Mouse (Mus musculus) midbrain, embryonic 11.5 days (tissue): ENCODE results near the gene Vhl. TPM values are rescaled to one million over a fixed set of nuclear protein-coding genes. Genes with fewer than 3 reads are reported as not detected.
A peak's percentile ranks its signal among the peaks of the same experiment; 100 is the strongest.

ENCODE experiments used
- ATAC-seq: fragments of 200-750 bp; cut with Nextera tagmentation; 2 replicates; pipeline ENCODE4 v1.8.0; 2017; ENCODE audit warnings: moderate TSS enrichment, moderate library complexity; ENCODE audit not compliant: low FRiP score
- DNase-seq: peaks from one replicate; pipeline ENCODE4 v3.0.0; 2015; ENCODE audit warnings: low spot score; ENCODE audit errors: missing footprints
- H3K27ac ChIP-seq: fragments of 300-500 bp; sonication (generic); 2 replicates; pipeline ENCODE4 v1.5.1; 2014; ENCODE audit warnings: low read depth, low read length
- H3K27me3 ChIP-seq: fragments of 300-500 bp; sonication (generic); 2 replicates; pipeline ENCODE4 v1.6.1; 2014; ENCODE audit warnings: mild to moderate bottlenecking, low read length, moderate library complexity, mixed read lengths; ENCODE audit not compliant: control insufficient read depth, insufficient read depth
- H3K36me3 ChIP-seq: fragments of 300-500 bp; sonication (generic); 2 replicates; pipeline ENCODE4 v1.6.1; 2014; ENCODE audit warnings: mild to moderate bottlenecking, low read length, moderate library complexity, mixed read lengths; ENCODE audit not compliant: control insufficient read depth, insufficient read depth
- H3K4me1 ChIP-seq: fragments of 300-500 bp; sonication (generic); 2 replicates; pipeline ENCODE4 v1.6.1; 2014; ENCODE audit warnings: low read length; ENCODE audit not compliant: control insufficient read depth, insufficient read depth
- H3K4me2 ChIP-seq: fragments of 300-500 bp; sonication (generic); 2 replicates; pipeline ENCODE4 v1.6.1; 2014; ENCODE audit warnings: mild to moderate bottlenecking, moderate library complexity
- H3K4me3 ChIP-seq: fragments of 300-500 bp; sonication (generic); 2 replicates; pipeline ENCODE4 v1.5.1; 2014; ENCODE audit warnings: low read depth, low read length
- H3K9ac ChIP-seq: fragments of 300-500 bp; sonication (generic); 2 replicates; pipeline ENCODE4 v1.6.1; 2014; ENCODE audit warnings: low read length
- H3K9me3 ChIP-seq: fragments of 300-500 bp; sonication (generic); 2 replicates; pipeline ENCODE4 v1.6.1; 2016; ENCODE audit warnings: low read length; ENCODE audit not compliant: control insufficient read depth
- WGBS: fragments of 180-500 bp; shearing (Covaris S2); extraction: QIAGEN DNeasy Blood & Tissue Kit; methylation state at CpG from one replicate; pipeline ENCODE4 v1.1.7; 2014; 5-methylcytosine and 5-hydroxymethylcytosine counted together
- polyA plus RNA-seq: library from polyadenylated mRNA; unstranded; fragments of >200 nt; fragmentation: Nextera tagmentation; extraction: Ambion mirVana; gene quantifications from 2 replicates; pipeline ENCODE4 v1.2.1, GENCODE M21; 2014

Vhl gene
- polyA plus RNA-seq = 60.9 and 62.4 TPM in 2 replicates

DNA sequence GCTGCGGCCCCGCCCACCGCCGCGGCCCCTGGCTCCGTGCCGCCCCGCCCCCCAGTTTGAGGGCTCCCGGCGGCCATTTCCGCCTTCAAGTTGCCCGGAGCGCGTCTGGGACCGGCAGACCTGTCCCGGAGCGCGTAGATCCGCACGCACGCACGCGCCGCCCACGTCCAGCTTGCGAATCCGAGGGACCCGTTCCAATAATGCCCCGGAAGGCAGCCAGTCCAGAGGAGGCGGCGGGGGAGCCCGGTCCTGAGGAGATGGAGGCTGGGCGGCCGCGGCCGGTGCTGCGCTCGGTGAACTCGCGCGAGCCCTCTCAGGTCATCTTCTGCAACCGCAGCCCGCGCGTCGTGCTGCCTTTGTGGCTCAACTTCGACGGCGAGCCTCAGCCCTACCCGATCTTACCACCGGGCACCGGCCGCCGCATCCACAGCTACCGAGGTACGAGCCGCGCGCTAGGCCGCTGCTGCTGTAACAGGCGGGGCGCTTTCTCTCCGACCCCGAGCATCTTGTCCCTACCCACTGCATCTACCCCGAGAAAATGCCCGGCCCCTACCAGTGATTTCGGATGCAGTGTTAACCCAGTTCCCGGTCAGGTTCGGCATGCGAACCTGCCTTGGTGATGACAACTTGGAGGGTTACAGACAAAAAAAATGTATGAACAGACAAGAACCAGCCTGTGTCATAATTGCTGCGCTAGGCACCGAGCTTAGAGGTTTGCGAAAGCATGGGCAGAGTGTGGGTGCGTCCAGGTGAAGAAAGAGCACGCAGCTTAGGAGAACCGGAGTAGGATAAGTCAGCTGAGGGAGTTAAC, at the start of gene Vhl:
Gene Vhl (plus strand): TSS at position 19 of the 811 bp plus-strand sequence.
- Histone ChIP-seq H3K27me3 (no peaks in the 10 kb centered on the region), H3K27ac (peak within 1 kb of the TSS; percentile 61), H3K9me3 (no peaks in the 10 kb centered on the region), H3K4me3 (peak within 1 kb of the TSS; percentile 77), H3K36me3 (peaks cover 5% of the 10 kb centered on the region; the same call in 1 of the 2 replicates), H3K4me2 (peak within 1 kb of the TSS; percentile 85), H3K9ac (peak within 1 kb of the TSS; percentile 90), H3K4me1 (peaks cover 13% of the 10 kb centered on the region)
- ATAC-seq (peak; percentile 92), DNase-seq (peak; percentile 98)
- WGBS = under 1% methylated on average over 75 of the region's 76 CpGs

DNA sequence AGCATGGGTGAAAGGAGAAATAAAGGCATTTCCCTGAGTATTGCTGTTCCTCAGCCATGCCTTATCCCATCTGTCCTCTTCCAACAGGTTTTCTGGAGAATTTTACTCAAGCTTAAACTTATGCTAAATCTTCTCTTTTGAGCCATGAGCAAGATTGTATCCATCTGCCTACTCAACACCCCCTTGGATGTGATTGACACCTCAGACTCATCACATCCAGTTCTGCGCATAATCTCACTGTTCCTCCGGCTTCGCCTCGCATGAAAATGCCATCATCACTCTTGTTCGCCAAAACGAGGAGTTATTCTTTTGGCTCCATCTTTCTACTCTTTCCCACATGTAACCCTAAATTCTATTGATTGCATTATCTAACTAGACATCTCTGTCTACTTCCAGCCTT, 47.7 kb upstream of the Vhl start:
- Histone ChIP-seq H3K27ac (no peak overlapping the region), H3K4me2 (no peak overlapping the region), H3K9ac (no peak overlapping the region), H3K27me3 (no peaks in the 10 kb centered on the region), H3K4me3 (no peak overlapping the region), H3K9me3 (no peaks in the 10 kb centered on the region), H3K36me3 (peaks cover 8% of the 10 kb centered on the region), H3K4me1 (no peaks in the 10 kb centered on the region)
- WGBS = 96% methylated on average over 6 of the region's 6 CpGs
- DNase-seq (no peak), ATAC-seq (no peak)

DNA sequence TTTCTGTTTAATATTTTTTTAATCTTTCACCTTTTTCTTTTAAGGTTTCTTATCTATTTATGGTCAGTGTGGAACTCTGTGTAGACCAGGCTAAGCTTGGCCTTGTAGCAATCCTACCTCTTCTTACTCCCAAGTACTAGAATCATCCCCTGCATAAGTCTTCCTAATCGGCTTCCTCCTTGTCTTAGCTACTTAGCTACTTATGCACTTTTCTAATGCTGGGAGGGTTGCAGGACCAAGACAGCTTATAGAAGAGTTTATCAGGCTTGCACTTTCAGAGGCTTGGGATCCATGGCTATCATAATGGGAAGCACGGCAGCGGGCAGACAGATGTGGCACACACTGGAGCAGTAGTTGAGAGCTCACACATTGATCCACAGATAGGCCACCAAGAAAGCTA, 44.5 kb upstream of the Vhl start:
- 91% methylated on average over 3 of the region's 3 CpGs for WGBS
- Histone ChIP-seq H3K9ac (no peak overlapping the region), H3K27me3 (no peaks in the 10 kb centered on the region)

DNA sequence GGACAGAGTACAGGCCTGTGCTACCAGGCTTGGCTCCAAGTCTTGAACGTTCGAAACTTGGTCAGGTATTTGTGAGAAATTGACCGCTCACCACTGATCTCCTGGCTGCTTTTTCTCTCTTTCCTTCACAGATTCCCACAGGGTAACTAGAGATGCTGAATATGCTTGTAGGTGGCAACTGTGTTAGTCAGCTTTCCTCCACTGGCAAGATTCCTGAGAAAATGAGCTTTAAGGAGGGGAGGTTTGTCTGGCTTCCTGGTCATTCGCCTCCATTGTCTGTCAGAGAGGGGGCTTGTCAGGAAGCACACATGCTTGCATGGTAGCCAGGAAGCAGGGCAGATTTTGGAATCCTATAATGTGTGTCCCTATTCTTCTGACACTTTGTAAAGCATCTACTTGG, 40.7 kb upstream of the Vhl start:
- Histone ChIP-seq H3K4me3 (no peak overlapping the region), H3K9ac (no peak overlapping the region), H3K27me3 (no peaks in the 10 kb centered on the region), H3K4me1 (no peaks in the 10 kb centered on the region), H3K36me3 (no peaks in the 10 kb centered on the region), H3K9me3 (no peaks in the 10 kb centered on the region), H3K27ac (no peak overlapping the region), H3K4me2 (no peak overlapping the region)
- DNase-seq = no peak
- ATAC-seq = no peak
- 88% methylated on average over 4 of the region's 4 CpGs for WGBS

More for the DNA sequence above, 44.5 kb upstream of the Vhl start:
- Histone ChIP-seq H3K4me3 (no peak overlapping the region), H3K27ac (no peak overlapping the region), H3K4me1 (no peaks in the 10 kb centered on the region), H3K4me2 (no peak overlapping the region), H3K36me3 (peaks cover 3% of the 10 kb centered on the region; the same call in 1 of the 2 replicates), H3K9me3 (no peaks in the 10 kb centered on the region)
- ATAC-seq (no peak), DNase-seq (no peak)

DNA sequence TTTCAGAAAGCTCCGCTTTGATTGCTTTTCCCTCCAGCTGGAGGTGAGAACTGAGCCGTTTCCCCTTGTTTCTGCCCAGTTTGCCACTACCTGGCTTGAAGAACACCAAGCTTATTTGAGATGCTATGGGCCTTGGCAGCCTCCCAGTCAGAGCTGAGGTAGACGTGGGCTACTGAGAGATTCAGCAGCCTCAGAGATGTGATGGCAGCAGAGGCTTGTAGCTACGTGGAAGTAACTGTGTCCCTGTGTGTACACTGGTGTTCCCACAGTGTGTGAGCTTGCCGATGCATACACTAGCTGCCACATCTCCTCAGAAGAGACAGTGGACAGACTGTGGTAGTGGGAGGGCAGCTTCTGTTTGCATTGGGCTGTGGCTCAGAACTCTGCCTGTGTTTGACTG, 38.7 kb upstream of the Vhl start:
- Histone ChIP-seq H3K27me3 (no peaks in the 10 kb centered on the region), H3K36me3 (no peaks in the 10 kb centered on the region)
- no peak for ATAC-seq

DNA sequence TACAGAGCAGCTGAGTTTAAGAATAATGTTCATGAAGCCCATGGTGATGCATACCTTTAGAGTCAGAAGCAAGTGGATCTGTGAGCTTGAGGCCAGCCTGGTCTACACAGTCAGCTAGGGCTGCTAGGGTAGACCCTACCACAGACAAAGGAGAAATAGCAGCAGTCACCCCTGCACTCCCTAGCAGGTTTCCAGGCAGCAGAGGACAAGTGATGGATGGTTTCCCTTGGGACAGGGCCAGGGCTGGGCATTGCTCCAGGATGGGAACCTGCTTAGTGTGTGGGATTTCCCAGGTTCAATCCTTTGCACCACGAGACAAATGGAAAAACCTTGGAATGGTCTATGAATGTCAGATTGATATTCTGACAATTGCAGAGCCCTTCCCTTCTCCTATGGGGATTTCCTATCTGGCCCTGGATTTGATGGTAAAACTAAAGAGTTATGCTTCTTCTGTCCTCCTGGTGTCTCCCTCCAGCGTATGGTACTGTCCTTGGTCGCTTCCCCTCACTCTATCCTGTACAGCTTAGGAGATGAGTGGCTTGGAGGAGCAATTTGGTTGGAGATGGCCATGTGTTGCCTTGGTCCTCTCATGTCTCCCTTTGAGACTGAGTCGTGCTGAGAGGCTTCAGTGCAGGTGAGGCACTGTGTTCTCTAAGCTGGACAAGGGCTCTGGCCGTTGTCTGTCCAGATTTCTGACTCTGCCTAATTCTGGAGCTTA, 37.1 kb upstream of the Vhl start:
- 84% methylated on average over 5 of the region's 5 CpGs for WGBS
- no peaks in the 10 kb centered on the region for H3K36me3 ChIP-seq

More for the DNA sequence above, 38.7 kb upstream of the Vhl start:
- no peaks in the 10 kb centered on the region for H3K4me1 ChIP-seq
- H3K4me2 ChIP-seq = no peak overlapping the region
- H3K9ac ChIP-seq = no peak overlapping the region
- no peak overlapping the region for H3K27ac ChIP-seq
- DNase-seq = no peak
- 95% methylated on average over 5 of the region's 5 CpGs for WGBS
- H3K4me3 ChIP-seq = no peak overlapping the region
- H3K9me3 ChIP-seq = no peaks in the 10 kb centered on the region

DNA sequence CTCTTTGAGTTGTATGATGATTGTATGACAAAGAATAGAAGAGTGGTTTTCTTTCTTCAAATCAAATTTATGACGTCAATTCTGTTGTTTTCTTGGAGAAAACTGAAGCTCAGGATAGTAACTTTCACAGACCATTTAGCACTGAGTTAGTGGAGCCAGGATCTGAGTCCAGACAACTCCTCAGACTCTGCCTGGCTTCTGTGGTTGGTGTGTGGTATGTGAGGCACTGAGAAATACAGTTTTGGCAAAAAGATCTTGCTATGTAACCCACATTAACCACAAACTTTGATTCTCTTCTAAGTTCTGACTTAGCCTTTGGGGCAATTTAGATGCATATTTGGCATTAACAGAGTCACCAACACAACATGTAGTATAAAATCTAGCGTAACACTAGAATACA, 31.1 kb upstream of the Vhl start:
- Histone ChIP-seq H3K4me1 (no peaks in the 10 kb centered on the region), H3K27ac (no peak overlapping the region), H3K9ac (no peak overlapping the region), H3K27me3 (no peaks in the 10 kb centered on the region), H3K9me3 (no peaks in the 10 kb centered on the region), H3K4me2 (no peak overlapping the region), H3K36me3 (no peaks in the 10 kb centered on the region), H3K4me3 (no peak overlapping the region)
- WGBS = 95% methylated on average over 2 of the region's 2 CpGs
- ATAC-seq (no peak), DNase-seq (no peak)

More for the DNA sequence above, 37.1 kb upstream of the Vhl start:
- DNase-seq (no peak), ATAC-seq (no peak)
- Histone ChIP-seq H3K9ac (no peak overlapping the region), H3K4me1 (no peaks in the 10 kb centered on the region), H3K27me3 (no peaks in the 10 kb centered on the region), H3K9me3 (no peaks in the 10 kb centered on the region), H3K4me3 (no peak overlapping the region), H3K27ac (no peak overlapping the region), H3K4me2 (no peak overlapping the region)

DNA sequence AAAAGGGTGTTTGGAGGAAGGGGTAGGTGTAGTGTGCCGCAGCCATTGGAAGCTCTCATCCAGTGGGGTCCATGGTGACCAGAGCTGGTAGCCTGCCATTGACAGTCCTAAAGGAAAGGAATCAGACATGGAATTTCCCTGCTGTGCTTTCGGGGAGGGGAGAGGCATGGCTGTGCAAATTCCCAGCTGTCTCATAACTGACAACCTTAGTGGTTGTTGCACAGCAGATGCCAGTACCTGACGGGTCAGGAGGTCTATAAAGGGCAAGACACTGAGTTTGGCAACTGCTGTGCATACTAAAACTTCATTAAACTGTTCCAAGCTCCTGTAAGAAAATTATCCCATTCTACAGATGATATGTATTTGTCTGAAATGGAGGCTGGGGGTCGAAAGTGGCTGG, 25.8 kb upstream of the Vhl start:
- Histone ChIP-seq H3K4me3 (no peak overlapping the region), H3K27ac (no peak overlapping the region), H3K9ac (no peak overlapping the region), H3K9me3 (no peaks in the 10 kb centered on the region), H3K36me3 (no peaks in the 10 kb centered on the region), H3K4me1 (peaks cover 6% of the 10 kb centered on the region; the same call in 1 of the 2 replicates), H3K27me3 (no peaks in the 10 kb centered on the region), H3K4me2 (no peak overlapping the region)
- WGBS = 88% methylated on average over 4 of the region's 4 CpGs
- DNase-seq (peak; percentile 64), ATAC-seq (no peak)

DNA sequence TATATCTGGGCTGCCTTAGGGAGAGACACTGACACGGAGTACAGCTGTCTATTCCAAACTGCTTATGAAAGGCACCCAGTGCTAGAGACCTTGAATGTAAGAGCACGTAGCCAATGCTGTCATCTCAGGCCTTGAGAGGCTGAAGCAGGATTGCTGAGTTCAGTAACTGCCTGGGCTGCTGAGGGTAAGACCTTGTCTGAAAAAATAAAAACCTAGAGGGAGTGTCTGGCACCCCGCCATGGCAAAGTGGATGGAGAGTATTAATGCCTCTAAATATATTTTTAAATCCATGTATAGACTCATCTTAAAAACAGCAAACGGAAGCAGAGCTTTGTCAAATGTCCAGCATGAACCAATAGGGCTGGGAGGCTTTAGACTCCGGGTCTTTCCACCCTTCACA, 23.9 kb upstream of the Vhl start:
- Histone ChIP-seq H3K9ac (no peak overlapping the region), H3K4me2 (no peak overlapping the region), H3K27me3 (no peaks in the 10 kb centered on the region), H3K4me1 (peaks cover 6% of the 10 kb centered on the region; the same call in 1 of the 2 replicates), H3K9me3 (no peaks in the 10 kb centered on the region), H3K4me3 (no peak overlapping the region), H3K36me3 (no peaks in the 10 kb centered on the region), H3K27ac (no peak overlapping the region)
- DNase-seq = no peak
- WGBS = 76% methylated on average over 5 of the region's 5 CpGs
- no peak for ATAC-seq
